Mouse (Mus musculus): ENCODE data around the gene Ripply1. TPM values are rescaled to one million over a fixed set of nuclear protein-coding genes. Genes with fewer than 3 reads are reported as not detected.

Ripply1 gene
- total RNA-seq (2021) = not detected

GRCm38 (mm10) chrX:139782278-139783044 lies at the start of gene Ripply1:
Ripply1 (minus strand) TSS chrX:139782353.
- intact Hi-C loops (cut with DNase I) = no loop called here
- DNase-seq = no peak

DNA sequence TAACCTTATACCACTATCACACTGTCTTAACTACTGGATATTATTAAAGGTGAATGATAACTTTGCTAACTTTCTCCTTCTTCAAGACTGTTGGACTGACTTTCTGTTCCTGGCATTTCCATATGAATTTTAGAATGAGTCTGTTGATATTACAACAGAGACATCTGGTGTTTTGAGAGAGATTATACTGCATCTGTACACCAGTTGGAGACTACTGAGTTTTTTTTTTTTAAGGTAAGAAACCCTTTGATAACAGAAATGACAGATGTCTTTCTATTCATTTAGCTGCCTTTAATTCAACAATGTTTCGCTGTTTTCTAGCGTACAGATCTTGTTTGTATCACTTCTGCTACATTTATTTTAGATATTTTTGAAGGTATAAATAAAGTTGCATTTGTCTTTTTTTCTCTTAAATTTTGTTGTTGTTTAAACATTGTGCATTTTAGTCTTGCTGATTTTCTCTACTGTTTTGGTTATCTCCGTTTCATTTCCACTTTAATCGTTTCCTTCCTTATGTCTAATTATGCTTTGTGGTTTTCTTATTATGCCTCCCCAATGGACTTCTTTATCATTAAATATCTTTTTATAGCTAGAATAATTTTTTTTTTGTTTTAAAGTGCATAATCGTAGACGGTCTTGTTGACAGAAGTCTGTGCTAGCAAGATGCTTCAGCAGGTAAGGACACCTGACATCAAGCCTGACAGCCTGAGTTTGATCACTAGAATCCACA lies 46.4 kb upstream of the Ripply1 start:
- intact Hi-C loops (cut with DNase I) = no loop called here

DNA sequence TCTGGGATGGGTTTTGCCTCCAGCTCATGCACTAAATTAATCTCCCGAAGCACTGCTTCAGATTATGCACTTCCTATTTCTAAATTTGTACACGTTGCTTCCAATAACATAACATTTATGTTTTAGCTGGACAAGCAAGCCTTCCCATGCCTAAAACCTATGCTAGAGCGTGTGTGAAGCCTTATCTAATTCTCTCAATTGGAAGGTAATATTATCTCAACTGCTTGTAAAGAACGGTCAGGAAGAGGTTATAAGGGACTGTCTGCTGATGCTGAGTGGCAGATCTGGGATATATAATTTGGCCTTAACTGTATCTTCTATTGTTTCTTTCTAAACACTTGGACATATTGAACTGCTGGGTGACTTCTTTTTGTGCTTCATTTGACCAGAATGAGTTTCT lies 44.8 kb upstream of the Ripply1 start:
- no peak for DNase-seq
- intact Hi-C loops (cut with DNase I) = no loop called here

More for the DNA sequence above, 46.4 kb upstream of the Ripply1 start:
- no peak for DNase-seq

DNA sequence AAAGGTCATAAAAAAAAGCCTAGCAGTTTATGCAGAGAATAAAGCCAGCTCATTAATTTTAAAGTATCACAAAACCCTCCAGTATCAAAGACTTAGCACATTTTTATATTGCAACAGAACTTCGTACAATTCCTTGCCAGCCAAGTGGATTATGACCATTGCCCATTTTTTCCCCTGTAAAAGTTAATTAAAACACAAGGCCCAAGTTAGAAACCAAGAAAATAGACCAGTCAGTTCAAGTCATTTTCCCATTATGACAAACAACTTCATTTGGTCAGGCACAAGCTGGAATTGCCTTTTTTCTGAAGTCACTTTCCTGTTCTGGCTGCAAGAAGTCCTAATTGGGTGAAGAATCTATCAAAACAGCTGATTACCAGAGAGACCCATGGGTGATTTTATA lies 43.2 kb upstream of the Ripply1 start:
- intact Hi-C loops (cut with DNase I) = no loop called here
- no peak for DNase-seq

DNA sequence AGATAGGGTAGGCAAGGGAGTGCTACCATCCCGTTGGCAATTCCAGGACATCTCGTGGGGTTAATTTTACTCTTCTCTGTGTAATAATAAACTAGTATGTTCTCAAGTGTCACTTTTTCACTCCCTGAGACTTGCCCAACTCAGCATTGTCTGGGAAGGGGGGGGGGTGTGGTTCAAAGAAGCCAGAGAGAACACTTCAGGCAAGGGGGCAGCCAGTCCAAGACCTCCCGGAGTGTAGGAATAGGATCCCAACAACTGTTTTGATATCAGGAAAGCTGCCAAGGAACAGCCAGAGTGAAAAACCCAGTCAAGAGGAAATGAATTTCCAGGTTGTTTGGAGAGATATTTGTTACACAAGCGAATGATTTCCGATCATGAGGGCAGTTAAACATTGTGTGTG lies 33.0 kb upstream of the Ripply1 start:
- no peak for DNase-seq
- intact Hi-C loops (cut with DNase I) = no loop called here

GRCm38 (mm10) chrX:139814018-139814635 lies 32.0 kb upstream of the Ripply1 start:
- intact Hi-C loops (cut with DNase I) = no loop called here
- DNase-seq = no peak

DNA sequence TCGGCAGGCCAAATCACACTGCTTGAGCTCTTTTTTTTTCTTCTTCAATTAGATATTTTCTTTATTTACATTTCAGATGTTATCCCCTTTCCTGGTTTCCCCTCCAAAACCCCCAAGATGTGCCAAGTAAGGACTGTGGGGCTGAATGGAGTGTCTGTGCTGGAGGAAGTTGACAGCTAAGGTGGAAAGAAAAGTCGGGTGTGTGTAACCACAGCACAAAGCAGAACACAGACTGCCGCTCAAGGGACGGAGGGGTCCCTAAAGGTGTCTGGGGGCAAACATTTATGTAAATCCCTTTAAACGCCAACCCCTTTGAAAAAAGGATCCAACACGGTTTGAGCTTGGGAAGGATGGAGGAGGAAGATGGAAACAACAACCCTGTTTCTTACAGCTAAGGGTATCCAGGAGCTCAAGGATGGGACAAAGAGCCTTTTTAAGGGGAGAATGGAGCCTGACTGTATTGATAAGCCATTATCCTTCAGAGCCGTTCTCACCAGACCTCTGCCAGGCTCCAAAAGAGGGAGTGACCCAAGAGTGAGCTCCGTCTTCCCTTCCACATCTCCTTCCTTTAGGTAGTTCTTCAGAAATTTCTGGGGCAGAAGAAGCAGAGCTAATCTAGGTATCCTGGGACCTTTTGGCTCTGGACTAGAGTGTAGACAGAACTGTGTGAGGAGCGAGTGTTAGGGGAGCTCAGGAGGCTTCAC lies 31.3 kb upstream of the Ripply1 start:
- DNase-seq = no peak
- intact Hi-C loops (cut with DNase I) = no loop called here

DNA sequence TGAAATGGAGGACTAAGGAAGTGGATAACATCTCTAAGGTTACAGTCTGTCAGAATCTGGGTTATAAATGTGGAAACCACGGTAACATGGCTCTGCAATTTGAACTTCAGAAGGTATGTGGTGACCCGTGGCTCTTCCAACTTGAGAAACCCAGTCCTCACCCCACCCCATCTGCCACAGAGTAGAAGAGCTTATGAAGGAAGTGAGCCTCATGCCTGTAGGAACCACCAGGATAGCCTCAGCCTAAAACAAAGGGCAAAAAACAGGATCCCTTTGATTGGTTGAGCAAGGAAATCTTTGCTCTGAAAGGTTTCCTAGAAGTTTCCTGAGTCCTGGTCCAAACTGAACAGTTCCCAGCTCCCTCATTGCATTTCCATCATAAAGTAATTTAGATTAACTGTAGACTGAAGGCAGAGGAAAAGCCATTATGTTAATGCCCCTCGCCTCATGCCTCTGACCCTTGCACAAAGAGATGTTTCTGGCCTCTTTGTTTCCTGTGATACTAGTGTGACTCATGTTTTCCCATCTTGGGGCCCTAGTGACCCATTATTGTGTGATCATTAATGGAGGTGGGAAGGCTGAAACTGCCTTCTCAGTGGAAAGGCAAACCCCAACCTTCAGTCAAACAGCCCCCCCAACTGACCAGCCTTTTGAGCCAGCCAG lies 30.6 kb upstream of the Ripply1 start:
- no peak for DNase-seq
- intact Hi-C loops (cut with DNase I) = no loop called here

DNA sequence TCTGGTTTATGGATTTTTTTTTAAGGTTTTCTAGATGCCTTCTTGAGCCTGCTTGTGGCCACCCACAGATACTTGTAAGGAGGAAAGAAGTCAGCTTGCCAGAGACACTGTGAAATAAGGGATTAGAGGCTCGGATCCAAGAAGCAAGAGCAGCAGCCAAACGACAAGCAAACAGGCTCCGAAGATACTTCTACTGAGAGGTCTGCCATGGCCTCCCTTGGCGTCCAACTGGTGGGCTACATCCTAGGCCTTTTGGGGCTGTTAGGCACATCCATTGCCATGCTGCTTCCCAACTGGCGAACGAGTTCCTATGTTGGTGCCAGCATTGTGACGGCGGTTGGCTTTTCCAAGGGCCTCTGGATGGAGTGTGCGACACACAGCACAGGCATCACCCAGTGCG lies 26.3 kb upstream of the Ripply1 start:
- intact Hi-C loops (cut with DNase I) = no loop called here
- DNase-seq = no peak

DNA sequence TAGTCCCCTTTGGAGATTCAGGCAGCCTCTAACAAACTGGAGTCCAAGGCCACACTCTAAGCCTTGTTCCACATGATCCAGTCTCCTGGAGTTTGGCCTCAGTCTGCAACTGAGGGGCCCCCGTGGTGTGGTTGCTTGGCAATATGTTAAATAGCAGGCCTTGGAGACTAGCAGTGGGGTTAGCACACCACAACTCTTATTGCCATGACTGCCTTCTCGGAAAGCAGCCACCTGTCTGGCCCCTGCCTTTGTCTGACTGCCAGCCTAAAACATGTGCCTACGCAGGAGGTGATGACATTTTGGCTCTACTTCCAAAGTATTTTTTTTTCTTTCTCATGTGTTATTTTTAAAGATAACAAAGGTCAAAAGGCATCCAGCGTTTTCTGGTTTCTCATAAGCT lies 25.9 kb upstream of the Ripply1 start:
- DNase-seq = no peak
- intact Hi-C loops (cut with DNase I) = no loop called here

GRCm38 (mm10) chrX:139807391-139807790 lies 25.2 kb upstream of the Ripply1 start:
- intact Hi-C loops (cut with DNase I) = no loop called here
- no peak for DNase-seq

GRCm38 (mm10) chrX:139805918-139806317 lies 23.8 kb upstream of the Ripply1 start:
- intact Hi-C loops (cut with DNase I) = no loop called here

DNA sequence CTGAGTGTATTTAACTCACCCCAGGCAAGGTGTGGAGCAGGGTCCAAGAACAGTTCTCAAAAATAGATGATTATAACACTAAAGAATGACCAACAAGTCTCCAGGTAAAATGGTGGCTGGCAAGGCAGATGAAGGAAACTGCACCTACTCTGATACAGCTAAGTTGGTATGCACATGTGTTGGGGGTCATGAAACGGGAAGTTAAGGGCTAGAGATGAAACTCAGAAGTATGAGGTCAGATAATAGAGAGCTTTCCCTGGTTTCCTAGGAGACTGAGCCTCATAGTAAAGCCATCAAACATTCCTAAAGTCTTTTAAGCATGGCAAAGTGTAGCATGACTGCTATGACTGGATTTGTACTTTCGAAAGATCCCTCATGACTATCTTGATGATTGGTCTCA lies 20.9 kb upstream of the Ripply1 start:
- intact Hi-C loops (cut with DNase I) = no loop called here
- DNase-seq = no peak

More at GRCm38 (mm10) chrX:139805918-139806317, 23.8 kb upstream of the Ripply1 start:
- no peak for DNase-seq

DNA sequence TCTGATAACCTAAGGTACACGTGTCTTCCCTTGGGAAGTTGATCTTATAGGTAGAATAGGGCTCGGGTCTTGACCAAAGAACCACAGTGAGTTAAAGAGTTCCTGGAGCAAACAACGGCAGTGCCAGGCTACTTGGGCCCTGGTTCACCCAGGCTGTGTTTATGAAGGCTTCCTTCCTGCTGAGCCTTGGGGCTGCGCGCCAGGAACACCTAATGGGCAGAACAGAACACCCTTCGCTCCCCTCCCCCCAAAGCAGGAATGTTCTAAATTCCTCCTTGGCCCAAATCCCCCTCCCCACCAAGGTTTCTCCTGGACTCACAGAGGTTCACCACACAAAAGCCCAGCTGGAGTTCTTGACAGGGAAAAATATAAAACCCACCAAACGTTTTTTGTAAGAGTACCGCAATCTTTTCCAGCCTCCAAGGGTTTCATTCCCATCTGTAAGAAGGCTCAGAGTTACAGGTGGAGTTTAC lies 18.3 kb upstream of the Ripply1 start, which contains the start of gene Cldn2:
Gene Cldn2, plus strand, starts transcription at position 423 of the 473 bp plus-strand sequence.
- no peak for DNase-seq

GRCm38 (mm10) chrX:139799953-139800352 lies 17.8 kb upstream of the Ripply1 start:
- DNase-seq = no peak
- intact Hi-C loops (cut with DNase I) = no loop called here

More for the DNA sequence above, 18.3 kb upstream of the Ripply1 start, which contains the start of gene Cldn2:
- intact Hi-C loops (cut with DNase I) = no loop called here

GRCm38 (mm10) chrX:139797875-139798274 lies 15.7 kb upstream of the Ripply1 start:
- DNase-seq = no peak
- intact Hi-C loops (cut with DNase I) = no loop called here

- intact Hi-C loops (cut with DNase I) = no loop called here
- no peak for DNase-seq
Observed at GRCm38 (mm10) chrX:139796037-139796436, 13.9 kb upstream of the Ripply1 start.

- intact Hi-C loops (cut with DNase I) = no loop called here
- no peak for DNase-seq
Observed at GRCm38 (mm10) chrX:139794072-139794845, 12.1 kb upstream of the Ripply1 start.

- peak in 1 of 2 experiments; percentile 26 for DNase-seq
- intact Hi-C loops (cut with DNase I) = no loop called here
Observed at GRCm38 (mm10) chrX:139785764-139786163, 3.6 kb upstream of the Ripply1 start.

All from heart, postnatal 10 days (tissue).